Mouse (Mus musculus): ENCODE results near the gene Veph1.

Veph1 gene

GRCm38 (mm10) chr3:66221243-66221611 is 75.4 kb downstream of the Veph1 start:
- peak; percentile 70 for DNase-seq (ENCODE audit: low read depth)

- DNase-seq (ENCODE audit: low read depth), result peak; percentile 50
Observed at GRCm38 (mm10) chr3:66220554-66221242, 75.9 kb downstream of the Veph1 start.

GRCm38 (mm10) chr3:66219655-66220191 is 76.9 kb downstream of the Veph1 start, which contains the start of gene Ptx3:
Gene Ptx3 (plus strand): TSS chr3:66219910.
- peak; percentile 81 for DNase-seq (ENCODE audit: low read depth)

GRCm38 (mm10) chr3:66215759-66216158 is 80.9 kb downstream of the Veph1 start:
- peak; percentile 85 for DNase-seq (ENCODE audit: low read depth)

- no peak for DNase-seq (ENCODE audit: low read depth)
Observed at GRCm38 (mm10) chr3:66213524-66213923, 83.1 kb downstream of the Veph1 start.

- peak; percentile 90 for DNase-seq (ENCODE audit: low read depth)
Observed at GRCm38 (mm10) chr3:66208836-66209573, 87.6 kb downstream of the Veph1 start.

GRCm38 (mm10) chr3:66193910-66194562 is 102.6 kb downstream of the Veph1 start:
- DNase-seq (ENCODE audit: low read depth), result no peak

- DNase-seq (ENCODE audit: low read depth), result peak; percentile 25
Observed at GRCm38 (mm10) chr3:66179647-66180046, 117.0 kb downstream of the Veph1 start.

- peak; percentile 84 for DNase-seq (ENCODE audit: low read depth)
Observed at GRCm38 (mm10) chr3:66172907-66173306, 123.7 kb downstream of the Veph1 start.

GRCm38 (mm10) chr3:66169873-66170538 is 126.6 kb downstream of the Veph1 start:
- DNase-seq (ENCODE audit: low read depth), result no peak

GRCm38 (mm10) chr3:66166606-66167290 is 129.9 kb downstream of the Veph1 start:
- DNase-seq (ENCODE audit: low read depth), result peak; percentile 75

GRCm38 (mm10) chr3:66165026-66165425 is 131.6 kb downstream of the Veph1 start:
- DNase-seq (ENCODE audit: low read depth), result no peak

- DNase-seq (ENCODE audit: low read depth), result no peak
Observed at GRCm38 (mm10) chr3:66164585-66164984, 132.1 kb downstream of the Veph1 start.

- no peak for DNase-seq (ENCODE audit: low read depth)
Observed at GRCm38 (mm10) chr3:66162612-66163011, 134.0 kb downstream of the Veph1 start.

- peak; percentile 91 for DNase-seq (ENCODE audit: low read depth)
Observed at GRCm38 (mm10) chr3:66157947-66158346, 138.7 kb downstream of the Veph1 start.

GRCm38 (mm10) chr3:66137601-66138000 is 159.0 kb downstream of the Veph1 start:
- DNase-seq (ENCODE audit: low read depth), result no peak

GRCm38 (mm10) chr3:66131264-66131950 is 165.2 kb downstream of the Veph1 start:
- DNase-seq (ENCODE audit: low read depth), result peak; percentile 87

- DNase-seq (ENCODE audit: low read depth), result no peak
Observed at GRCm38 (mm10) chr3:66129689-66130088, 166.9 kb downstream of the Veph1 start.

- peak; percentile 53 for DNase-seq (ENCODE audit: low read depth)
Observed at GRCm38 (mm10) chr3:66105493-66105892, 191.1 kb downstream of the Veph1 start.

GRCm38 (mm10) chr3:66102599-66102932 is 194.1 kb downstream of the Veph1 start:
- DNase-seq (ENCODE audit: low read depth), result no peak

All from NIH3T3 (cell line).